Mouse (Mus musculus) liver, embryonic 14.5 days (tissue): ENCODE measurements around the gene Ercc8. TPM values are rescaled to one million over a fixed set of nuclear protein-coding genes. Genes with fewer than 3 reads are reported as not detected.

ENCODE experiments used
- ATAC-seq: fragments of 200-750 bp; cut with Nextera tagmentation; 2 replicates; pipeline ENCODE4 v1.8.0; 2017; ENCODE audit warnings: moderate number of reproducible peaks, mild to moderate bottlenecking, moderate library complexity; ENCODE audit not compliant: insufficient read depth
- DNase-seq, 3 experiments: peaks; one replicate each; pipeline ENCODE4 v3.0.0-alpha.2; 2012 to 2013; ENCODE audit warnings: low read depth in 3 of 3, low spot score in 3 of 3
- H3K27ac ChIP-seq: fragments of 300-500 bp; sonication (generic); 2 replicates; pipeline ENCODE4 v1.5.1; 2014; ENCODE audit warnings: moderate library complexity, mild to moderate bottlenecking, control low read depth, inconsistent platforms
- H3K27me3 ChIP-seq: fragments of 300-500 bp; sonication (generic); 2 replicates; pipeline ENCODE4 v1.6.1; 2014; ENCODE audit warnings: mild to moderate bottlenecking, low read length, moderate library complexity; ENCODE audit not compliant: control insufficient read depth, insufficient read depth
- H3K36me3 ChIP-seq: fragments of 300-500 bp; sonication (generic); replicated peaks from 2 replicates; pipeline ENCODE4 v1.6.1; 2014; ENCODE audit warnings: low read depth; ENCODE audit not compliant: control insufficient read depth, insufficient read depth
- H3K4me1 ChIP-seq, 2 experiments: fragments of 200-500 bp in 1 of 2; fragments of 300-500 bp in 1 of 2; sonication (generic) in 1 of 2; replicated peaks; 2 replicates each; pipeline ENCODE4 v1.6.1; 2012 to 2014; ENCODE audit warnings: antibody characterized with exemption in 1 of 2, inconsistent platforms in 1 of 2, low read length in 1 of 2; ENCODE audit not compliant: control insufficient read depth in 2 of 2, insufficient read depth in 2 of 2
- H3K4me2 ChIP-seq: fragments of 300-500 bp; sonication (generic); 2 replicates; pipeline ENCODE4 v1.6.1; 2014; ENCODE audit warnings: low read depth, mild to moderate bottlenecking, control low read depth, moderate library complexity
- H3K4me3 ChIP-seq, 2 experiments: fragments of 200-500 bp in 1 of 2; fragments of 300-500 bp in 1 of 2; sonication (generic) in 1 of 2; 2 replicates each; pipeline ENCODE4 v1.5.1; 2012 to 2014; ENCODE audit warnings: low read depth in 2 of 2, low read length in 2 of 2, mild to moderate bottlenecking in 2 of 2, control low read depth in 1 of 2, inconsistent platforms in 1 of 2, moderate library complexity in 1 of 2; ENCODE audit not compliant: insufficient read depth in 1 of 2
- H3K9ac ChIP-seq: fragments of 300-500 bp; sonication (generic); replicated peaks from 2 replicates; pipeline ENCODE4 v1.6.1; 2014; ENCODE audit warnings: mild to moderate bottlenecking, control low read depth, moderate library complexity
- H3K9me3 ChIP-seq: fragments of 300-500 bp; sonication (generic); 2 replicates; pipeline ENCODE4 v1.6.1; 2016; ENCODE audit warnings: low read length, mixed read lengths; ENCODE audit not compliant: control insufficient read depth
- CTCF ChIP-seq: IDR thresholded peaks from 2 replicates; pipeline ENCODE4 v1.5.1; 2016; ENCODE audit warnings: antibody characterized with exemption, low read depth, control low read depth
- EP300 ChIP-seq: IDR thresholded peaks from 2 replicates; pipeline ENCODE4 v1.6.1; 2016; ENCODE audit warnings: antibody characterized with exemption, low read depth
- WGBS: fragments of 180-500 bp; shearing (Covaris S2); extraction: QIAGEN DNeasy Blood & Tissue Kit; methylation state at CpG from one replicate; pipeline ENCODE4 v1.1.7; 2014; ENCODE audit not compliant: insufficient replicate concordance; 5-methylcytosine and 5-hydroxymethylcytosine counted together
- polyA plus RNA-seq, 2 experiments: library from polyadenylated mRNA; depleted of rRNA in 1 of 2; stranded (reverse) in 1 of 2; unstranded in 1 of 2; fragments of >200 nt; fragmentation: Nextera tagmentation in 1 of 2; extraction: Ambion mirVana in 1 of 2; gene quantifications; 2 replicates each; pipeline versions ENCODE4 v1.2.1 to v1.2.3; 2012 to 2014

Ercc8 gene
- polyA plus RNA-seq, 2 experiments = 5.6 to 7.8 TPM

DNA sequence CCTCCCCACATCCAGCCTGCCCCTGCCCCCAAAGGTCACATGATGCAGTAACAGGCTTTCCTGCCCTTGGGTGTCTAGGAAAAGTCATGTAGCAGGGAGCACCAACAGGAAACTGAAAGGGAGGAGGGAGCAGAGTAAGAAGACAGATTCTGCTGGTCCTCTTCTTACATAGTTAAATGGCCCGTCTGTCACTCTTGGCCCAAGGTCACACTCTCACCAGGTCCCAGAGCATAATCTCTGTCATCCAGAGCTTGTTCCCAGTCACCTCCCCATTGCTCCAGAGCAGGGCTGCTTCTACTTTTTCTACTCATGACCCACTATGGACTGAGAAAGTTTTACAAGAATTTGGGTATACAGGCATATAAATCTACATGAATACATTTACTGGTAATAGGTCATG, 40.3 kb upstream of the Ercc8 start:
- DNase-seq (no peak), ATAC-seq (no peak)
- Histone ChIP-seq H3K9me3 (no peaks in the 10 kb centered on the region), H3K4me3 (no peak overlapping the region), H3K27me3 (no peaks in the 10 kb centered on the region), H3K9ac (no peak overlapping the region), H3K4me1 (no peaks in the 10 kb centered on the region), H3K4me2 (no peak overlapping the region), H3K27ac (no peak overlapping the region), H3K36me3 (no peaks in the 10 kb centered on the region)
- TF ChIP-seq CTCF = no peak
- TF ChIP-seq EP300 = no peak
- WGBS = 65% methylated on average over 1 of the region's 1 CpGs

DNA sequence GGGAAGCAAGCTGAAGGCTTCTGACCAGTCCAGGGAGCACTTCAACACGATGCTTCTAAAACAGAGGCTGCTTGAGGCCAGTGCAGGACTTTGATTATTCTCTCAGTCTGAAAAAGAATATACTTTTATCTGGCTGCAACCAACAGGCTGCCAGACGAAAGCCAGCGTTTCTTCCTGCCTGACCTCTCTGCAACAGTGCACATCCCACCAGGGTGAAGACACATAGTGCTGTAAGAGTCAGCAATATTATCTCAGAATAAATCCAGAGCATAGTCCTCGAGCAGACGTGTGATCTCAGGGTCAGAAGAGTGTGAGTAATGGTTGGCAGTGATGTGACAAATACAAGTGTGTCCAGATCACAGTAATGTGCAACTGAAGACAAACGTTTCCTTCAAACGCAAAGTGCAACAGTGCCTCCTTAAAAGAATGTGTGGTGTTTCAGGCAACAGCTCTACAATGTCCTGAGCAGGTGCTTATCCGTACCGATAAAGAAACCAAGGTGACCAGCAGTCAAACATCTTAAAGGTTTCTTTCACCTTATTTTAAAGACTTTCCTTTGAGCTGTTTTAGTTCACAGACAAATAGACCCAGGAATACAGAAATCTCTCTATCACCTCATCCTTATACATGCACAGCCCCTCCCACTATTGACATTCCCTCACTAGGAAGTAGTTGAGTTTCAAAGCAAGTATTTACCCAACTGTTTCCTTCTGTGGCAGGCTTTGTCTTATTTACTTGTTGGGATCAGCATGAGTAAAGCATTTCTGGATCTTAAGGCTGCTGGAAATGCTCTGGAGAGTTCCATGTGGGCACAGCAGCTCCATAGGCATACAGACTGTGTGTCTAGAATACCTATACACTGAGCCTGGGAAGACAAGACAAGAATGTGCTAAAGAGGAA, 38.9 kb upstream of the Ercc8 start:
- TF ChIP-seq CTCF = no peak
- TF ChIP-seq EP300 = no peak
- no peak overlapping the region for H3K4me3 ChIP-seq
- no peak for ATAC-seq
- WGBS = 64% methylated on average over 9 of the region's 9 CpGs
- H3K27ac ChIP-seq = no peak overlapping the region
- H3K4me1 ChIP-seq = no peaks in the 10 kb centered on the region
- no peaks in the 10 kb centered on the region for H3K27me3 ChIP-seq
- no peak for DNase-seq
- no peak overlapping the region for H3K9ac ChIP-seq
- H3K36me3 ChIP-seq = no peaks in the 10 kb centered on the region
- no peak overlapping the region for H3K4me2 ChIP-seq
- no peaks in the 10 kb centered on the region for H3K9me3 ChIP-seq

DNA sequence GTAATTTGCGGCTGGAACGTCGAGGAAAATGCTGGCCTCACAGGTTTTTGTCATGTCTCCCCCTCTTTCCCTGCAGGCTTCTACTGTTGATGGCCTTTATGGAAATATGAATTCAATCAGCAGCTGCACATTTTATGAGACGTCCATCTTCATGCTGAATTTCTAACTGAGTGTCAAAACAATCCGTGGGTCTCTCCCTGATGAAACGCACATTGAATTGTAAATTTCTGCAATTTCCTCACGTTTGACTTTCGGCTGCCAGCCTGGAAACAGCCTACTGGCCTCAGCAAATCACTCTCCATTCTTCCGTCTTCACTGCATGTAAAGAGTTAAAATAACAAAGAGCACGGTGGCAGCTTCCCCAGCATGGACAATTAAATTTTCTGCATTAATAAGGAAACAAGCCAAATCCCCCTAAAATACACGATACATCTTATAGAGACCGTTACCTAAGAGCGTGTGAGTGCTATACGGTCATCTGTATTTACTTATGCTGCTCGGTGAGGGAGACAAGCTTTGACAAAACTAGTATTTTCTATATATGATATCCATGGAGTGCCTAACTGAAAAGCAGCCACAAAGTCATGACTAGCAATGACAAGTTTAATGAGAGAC, 35.3 kb upstream of the Ercc8 start:
- Histone ChIP-seq H3K4me2 (no peak overlapping the region), H3K27ac (no peak overlapping the region), H3K4me1 (no peaks in the 10 kb centered on the region), H3K36me3 (no peaks in the 10 kb centered on the region), H3K4me3 (no peak overlapping the region), H3K9me3 (no peaks in the 10 kb centered on the region), H3K27me3 (no peaks in the 10 kb centered on the region), H3K9ac (no peak overlapping the region)
- WGBS = 81% methylated on average over 15 of the region's 15 CpGs
- no peak for DNase-seq
- no peak for ATAC-seq
- no peak for TF ChIP-seq CTCF
- no peak for TF ChIP-seq EP300

DNA sequence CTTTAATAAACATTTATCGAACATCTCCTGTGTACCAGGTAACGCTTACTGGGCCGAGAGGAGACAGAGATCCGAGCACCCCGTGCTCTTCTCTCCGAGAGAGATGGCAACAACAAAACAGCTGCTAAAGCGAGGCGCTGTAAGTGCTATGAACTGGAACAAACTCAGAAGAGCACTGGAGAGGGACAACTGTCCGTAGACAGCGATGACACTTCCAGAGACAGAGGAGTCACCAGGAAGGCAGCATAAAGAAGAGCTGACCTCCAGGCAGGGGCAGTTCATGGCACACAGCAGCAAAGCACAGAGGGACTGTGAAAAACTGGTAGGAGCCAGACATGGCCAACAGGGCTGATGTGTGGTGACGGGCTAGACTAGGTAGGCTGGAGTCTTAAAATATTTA, 34.4 kb upstream of the Ercc8 start:
- 80% methylated on average over 11 of the region's 11 CpGs for WGBS
- no peak for ATAC-seq
- DNase-seq = no peak
- Histone ChIP-seq H3K27ac (no peak overlapping the region), H3K4me1 (no peaks in the 10 kb centered on the region), H3K4me2 (no peak overlapping the region), H3K36me3 (no peaks in the 10 kb centered on the region), H3K9me3 (no peaks in the 10 kb centered on the region), H3K4me3 (no peak overlapping the region), H3K9ac (no peak overlapping the region), H3K27me3 (no peaks in the 10 kb centered on the region)
- TF ChIP-seq EP300 (no peak), CTCF (no peak)

DNA sequence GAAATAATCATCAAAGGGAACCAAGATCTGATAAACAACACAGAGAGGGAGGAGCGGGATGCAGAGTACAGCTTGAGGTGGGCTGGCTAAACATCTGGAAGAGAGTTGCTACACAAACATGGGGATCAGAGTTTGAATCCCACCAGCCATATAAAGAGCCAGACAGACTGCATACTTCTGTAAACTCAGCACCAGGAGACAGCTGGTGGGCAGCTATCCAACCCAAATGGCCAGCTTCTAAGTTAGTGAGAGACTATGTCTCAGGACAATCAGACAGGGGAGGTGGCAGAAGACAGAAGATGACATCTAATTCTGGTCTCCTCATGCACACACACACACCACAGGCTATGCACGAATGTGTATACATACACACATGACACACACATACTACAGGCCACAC, 32.3 kb upstream of the Ercc8 start:
- H3K4me1 ChIP-seq = no peaks in the 10 kb centered on the region
- H3K36me3 ChIP-seq = no peaks in the 10 kb centered on the region
- TF ChIP-seq EP300 (no peak), CTCF (no peak)
- ATAC-seq (no peak), DNase-seq (no peak)
- WGBS = 74% methylated on average over 2 of the region's 2 CpGs
- H3K27ac ChIP-seq = no peak overlapping the region
- H3K4me2 ChIP-seq = no peak overlapping the region
- no peak overlapping the region for H3K4me3 ChIP-seq
- H3K9me3 ChIP-seq = no peaks in the 10 kb centered on the region
- no peaks in the 10 kb centered on the region for H3K27me3 ChIP-seq
- no peak overlapping the region for H3K9ac ChIP-seq
